Mouse (Mus musculus): Measurements from ENCODE around the gene Gm20388. TPM values are rescaled to one million over a fixed set of nuclear protein-coding genes. Genes with fewer than 3 reads are reported as not detected.
A peak's percentile ranks its signal among the peaks of the same experiment; 100 is the strongest.

Gene Gm20388
- polyA plus RNA-seq, 1 experiment from 2014 or later, result 5.5 TPM

DNA sequence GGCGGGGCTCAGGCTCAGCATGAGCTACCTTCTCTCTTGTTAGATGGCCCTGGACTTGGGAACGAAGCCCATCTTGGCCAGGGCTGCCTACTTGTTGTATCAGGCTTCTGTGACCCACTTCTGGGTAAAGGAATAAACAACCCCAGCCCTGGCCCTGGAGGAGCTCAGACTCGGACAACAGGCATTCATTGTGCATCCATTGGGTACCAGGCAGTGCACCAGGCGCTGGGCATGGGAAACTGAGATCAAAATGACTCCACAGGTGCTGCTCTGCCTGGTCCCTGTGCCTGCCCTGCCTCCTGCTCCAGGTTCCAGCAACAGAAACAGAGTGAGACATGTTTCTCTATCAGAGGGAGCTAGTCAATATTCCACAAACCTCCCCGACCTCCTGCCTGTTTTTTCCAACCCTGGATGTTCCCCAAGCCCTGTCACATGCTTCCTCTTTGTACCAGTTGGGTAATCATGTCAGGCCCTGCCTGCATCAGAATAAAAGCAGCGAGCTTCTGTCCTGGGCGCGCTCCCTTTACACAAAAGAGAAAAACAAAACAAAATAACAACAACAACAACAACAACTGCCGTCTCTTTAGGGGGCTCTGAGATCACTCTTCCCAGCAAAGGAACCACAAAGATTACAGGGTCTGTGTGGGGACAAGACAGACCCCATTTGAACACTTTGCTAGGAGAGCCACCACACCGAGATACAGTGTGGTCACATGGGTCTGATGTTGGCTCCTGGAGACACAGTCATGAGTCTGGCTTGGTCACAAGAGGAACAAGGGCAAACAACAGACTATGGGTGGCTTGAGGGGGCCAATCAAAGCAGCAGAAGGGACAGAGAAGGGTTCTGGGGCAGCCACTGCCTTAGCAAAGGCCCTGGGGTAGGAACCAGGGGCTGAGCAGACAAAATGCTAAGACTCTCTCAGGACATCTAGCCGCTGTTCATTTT lies 708.9 kb downstream of the Gm20388 start:
- H3K9ac ChIP-seq, result no peak overlapping the region
- no peak overlapping the region for H3K27ac ChIP-seq
- H3K4me1 ChIP-seq, result peaks cover 19% of the 10 kb centered on the region; the same call in 1 of the 2 replicates
- H3K4me3 ChIP-seq, result no peak overlapping the region
- no peaks in the 10 kb centered on the region for H3K27me3 ChIP-seq
- no peaks in the 10 kb centered on the region for H3K9me3 ChIP-seq
- no peaks in the 10 kb centered on the region for H3K36me3 ChIP-seq
- no peak for ATAC-seq (ENCODE audit: borderline replicate concordance, extremely low read depth, low FRiP score, low TSS enrichment)
- H3K4me2 ChIP-seq, result no peak overlapping the region
- 67% methylated on average over 11 of the region's 11 CpGs for WGBS

DNA sequence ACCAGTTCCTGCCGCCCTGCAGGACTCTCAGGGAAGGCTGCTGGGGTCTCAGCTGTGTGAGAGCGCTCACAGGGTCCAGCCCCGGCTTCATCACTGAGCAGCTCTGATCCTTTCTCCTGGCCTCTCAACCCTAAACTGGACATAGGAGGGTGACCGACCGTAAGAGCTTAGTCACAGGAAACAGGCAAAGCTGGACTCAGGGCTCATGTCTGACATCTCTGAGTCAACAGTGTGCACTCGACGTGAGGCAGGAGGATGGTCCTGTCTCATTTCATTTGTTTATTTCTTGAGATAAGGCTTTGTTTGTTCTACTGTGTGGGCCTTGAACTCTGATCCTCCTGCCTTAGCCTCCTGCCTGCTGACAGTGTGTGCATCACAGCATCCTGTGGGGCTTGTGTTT lies 709.8 kb downstream of the Gm20388 start:
- no peak overlapping the region for H3K27ac ChIP-seq
- no peaks in the 10 kb centered on the region for H3K36me3 ChIP-seq
- no peaks in the 10 kb centered on the region for H3K9me3 ChIP-seq
- H3K9ac ChIP-seq, result no peak overlapping the region
- no peak for ATAC-seq (ENCODE audit: borderline replicate concordance, extremely low read depth, low FRiP score, low TSS enrichment)
- H3K4me2 ChIP-seq, result no peak overlapping the region
- WGBS, result 35% methylated on average over 7 of the region's 7 CpGs
- peaks cover 19% of the 10 kb centered on the region; the same call in 1 of the 2 replicates for H3K4me1 ChIP-seq
- H3K27me3 ChIP-seq, result no peaks in the 10 kb centered on the region
- no peak overlapping the region for H3K4me3 ChIP-seq

DNA sequence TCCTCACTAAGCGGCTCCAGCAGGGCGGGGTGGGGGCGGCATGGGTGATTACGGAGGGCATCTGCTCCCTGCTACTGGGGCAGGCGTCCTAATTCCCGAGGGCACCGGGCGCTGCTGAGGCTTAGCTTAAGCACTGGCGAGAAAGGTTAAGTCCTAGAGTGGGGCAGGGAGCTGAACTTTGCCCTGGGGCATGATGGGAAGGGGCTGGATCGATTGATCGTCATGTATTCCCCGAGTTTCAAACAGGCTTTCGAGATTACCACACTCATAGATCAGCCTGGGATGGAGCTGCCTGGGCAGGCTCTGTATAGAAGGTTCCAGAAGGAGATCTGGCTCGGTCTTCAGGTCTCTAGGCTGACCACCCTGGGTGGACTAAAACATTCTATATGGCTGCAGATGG lies 711.5 kb downstream of the Gm20388 start:
- Histone ChIP-seq H3K36me3 (no peaks in the 10 kb centered on the region), H3K9me3 (no peaks in the 10 kb centered on the region), H3K9ac (no peak overlapping the region), H3K27ac (no peak overlapping the region), H3K27me3 (no peaks in the 10 kb centered on the region), H3K4me3 (no peak overlapping the region), H3K4me2 (no peak overlapping the region), H3K4me1 (peaks cover 19% of the 10 kb centered on the region; the same call in 1 of the 2 replicates)
- ATAC-seq (ENCODE audit: borderline replicate concordance, extremely low read depth, low FRiP score, low TSS enrichment), result no peak
- 59% methylated on average over 14 of the region's 14 CpGs for WGBS

DNA sequence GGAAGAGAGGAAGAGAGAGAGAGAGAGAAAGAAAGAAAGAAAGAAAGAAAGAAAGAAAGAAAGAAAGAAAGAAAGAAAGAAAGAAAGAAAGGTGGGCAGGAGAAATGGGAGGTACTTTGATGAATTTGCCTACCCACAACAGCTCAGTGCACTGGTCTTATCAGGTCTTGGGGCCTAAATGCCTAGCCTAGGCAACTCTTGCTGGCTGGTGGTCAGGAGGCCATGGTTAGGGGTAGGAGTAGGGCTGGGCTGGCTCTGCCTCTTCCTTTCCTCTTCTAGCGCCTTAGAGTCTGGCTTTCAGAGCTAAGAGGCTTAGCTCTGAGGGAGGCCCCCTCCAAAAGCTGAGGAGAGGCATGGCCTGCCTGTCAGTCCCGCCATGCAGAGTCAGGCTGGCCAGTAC lies 713.0 kb downstream of the Gm20388 start:
- Histone ChIP-seq H3K4me3 (no peak overlapping the region), H3K4me2 (no peak overlapping the region), H3K4me1 (peaks cover 16% of the 10 kb centered on the region; the same call in 1 of the 2 replicates), H3K27me3 (no peaks in the 10 kb centered on the region), H3K36me3 (no peaks in the 10 kb centered on the region), H3K27ac (no peak overlapping the region), H3K9ac (no peak overlapping the region), H3K9me3 (no peaks in the 10 kb centered on the region)
- ATAC-seq (ENCODE audit: borderline replicate concordance, extremely low read depth, low FRiP score, low TSS enrichment), result no peak
- WGBS, result 54% methylated on average over 2 of the region's 2 CpGs

DNA sequence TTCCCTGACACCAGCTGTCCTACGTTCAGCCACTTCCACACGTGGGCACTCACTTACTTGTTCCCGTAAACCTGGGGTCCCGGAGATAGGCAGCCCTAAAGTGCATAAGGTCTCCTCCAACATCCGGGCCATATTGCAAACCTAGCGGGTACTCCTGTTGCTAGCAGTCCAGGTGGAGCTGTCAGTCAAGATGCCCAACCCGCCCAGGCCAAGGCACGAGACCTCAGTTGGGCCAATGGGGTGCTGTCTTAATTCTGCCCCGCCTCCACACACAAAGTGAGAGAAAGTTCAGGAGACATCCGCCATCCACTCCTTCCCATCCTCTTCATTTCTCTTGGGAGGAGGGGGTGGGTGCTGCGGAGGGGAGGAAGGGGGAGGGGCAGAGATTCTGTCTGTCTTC lies 715.8 kb downstream of the Gm20388 start:
- H3K27me3 ChIP-seq, result no peaks in the 10 kb centered on the region
- no peaks in the 10 kb centered on the region for H3K36me3 ChIP-seq
- 53% methylated on average over 11 of the region's 11 CpGs for WGBS
- ATAC-seq (ENCODE audit: borderline replicate concordance, extremely low read depth, low FRiP score, low TSS enrichment), result no peak
- H3K4me1 ChIP-seq, result peaks cover 13% of the 10 kb centered on the region
- H3K9me3 ChIP-seq, result no peaks in the 10 kb centered on the region
- H3K27ac ChIP-seq, result no peak overlapping the region
- no peak overlapping the region for H3K4me3 ChIP-seq
- no peak overlapping the region for H3K4me2 ChIP-seq
- no peak overlapping the region for H3K9ac ChIP-seq

DNA sequence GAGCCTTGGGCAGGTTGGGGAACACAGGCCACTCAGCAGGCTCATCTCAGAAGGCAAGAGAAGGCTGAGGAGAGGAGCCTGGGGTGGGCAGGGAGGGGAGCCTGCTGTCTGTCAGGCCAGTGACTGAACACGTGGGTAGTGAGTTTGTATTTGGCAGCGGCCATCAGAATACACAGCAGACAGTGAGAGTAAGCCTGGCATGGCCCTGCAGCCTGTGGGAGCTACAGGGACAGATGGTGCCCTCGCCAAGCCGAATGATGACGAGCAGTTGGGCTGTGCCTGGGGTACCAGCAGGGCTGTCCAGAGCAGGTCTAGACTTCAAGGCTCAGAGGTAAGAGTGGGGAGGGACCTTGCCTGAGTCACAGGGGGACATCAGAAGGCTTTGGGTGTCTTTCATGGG lies 716.7 kb downstream of the Gm20388 start:
- H3K27me3 ChIP-seq, result no peaks in the 10 kb centered on the region; the same call in 1 of the 2 replicates
- H3K9me3 ChIP-seq, result no peaks in the 10 kb centered on the region
- H3K36me3 ChIP-seq, result no peaks in the 10 kb centered on the region
- ATAC-seq (ENCODE audit: borderline replicate concordance, extremely low read depth, low FRiP score, low TSS enrichment), result no peak
- no peak overlapping the region for H3K4me2 ChIP-seq
- no peak overlapping the region for H3K4me3 ChIP-seq
- H3K4me1 ChIP-seq, result peaks cover 13% of the 10 kb centered on the region
- no peak overlapping the region for H3K9ac ChIP-seq
- no peak overlapping the region for H3K27ac ChIP-seq
- WGBS, result 82% methylated on average over 5 of the region's 5 CpGs

DNA sequence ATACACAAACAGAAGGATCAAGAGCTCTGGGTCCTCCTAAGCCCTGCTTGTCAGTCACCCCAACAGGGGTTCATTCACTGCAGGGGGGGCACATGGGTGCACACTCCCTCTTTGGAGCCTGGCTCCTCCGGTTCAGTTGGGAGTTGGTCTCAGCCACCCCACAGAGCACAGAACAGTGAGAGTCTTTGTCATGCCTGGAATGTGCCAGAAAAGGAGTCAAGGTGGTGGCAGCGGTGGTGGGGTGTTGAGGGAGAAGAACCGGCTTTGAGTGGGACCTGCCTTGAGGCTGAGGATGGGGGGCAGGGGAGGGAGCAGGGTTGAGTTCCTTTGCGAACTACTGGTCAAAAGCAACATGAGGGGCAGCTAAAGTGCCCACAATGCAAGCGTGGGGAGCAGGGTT lies 719.4 kb downstream of the Gm20388 start:
- 28% methylated on average over 5 of the region's 5 CpGs for WGBS
- no peaks in the 10 kb centered on the region for H3K9me3 ChIP-seq
- no peak overlapping the region for H3K4me3 ChIP-seq
- peak overlapping the region; percentile 49 for H3K27ac ChIP-seq
- H3K27me3 ChIP-seq, result peaks cover 24% of the 10 kb centered on the region
- no peak overlapping the region for H3K9ac ChIP-seq
- ATAC-seq (ENCODE audit: borderline replicate concordance, extremely low read depth, low FRiP score, low TSS enrichment), result peak; percentile 31; the same call in 1 of the 2 replicates
- H3K36me3 ChIP-seq, result no peaks in the 10 kb centered on the region
- H3K4me1 ChIP-seq, result peaks cover 21% of the 10 kb centered on the region
- no peak overlapping the region for H3K4me2 ChIP-seq

DNA sequence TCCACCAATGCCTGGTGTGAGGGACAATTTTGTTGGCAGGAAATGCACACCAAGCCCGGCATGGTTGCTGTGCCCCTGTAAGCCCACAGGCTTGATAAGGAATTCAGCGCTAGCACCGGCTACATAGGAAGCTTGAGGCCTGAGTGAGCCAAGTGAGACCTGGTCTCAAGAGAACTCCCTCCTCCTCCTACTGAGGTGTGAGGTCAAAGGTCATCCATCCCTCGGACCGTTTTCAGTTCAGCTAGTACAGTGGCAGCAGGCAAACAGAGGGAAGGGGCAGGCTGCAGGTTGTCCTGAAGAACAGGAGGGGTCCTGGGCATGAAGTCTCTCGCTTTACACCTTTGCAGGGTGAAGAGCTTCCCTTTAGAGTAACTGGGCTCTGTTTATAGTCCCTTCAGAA lies 720.2 kb downstream of the Gm20388 start:
- Histone ChIP-seq H3K9ac (no peak overlapping the region), H3K9me3 (no peaks in the 10 kb centered on the region), H3K36me3 (no peaks in the 10 kb centered on the region), H3K4me2 (no peak overlapping the region), H3K4me3 (no peak overlapping the region), H3K27me3 (peaks cover 28% of the 10 kb centered on the region), H3K4me1 (peaks cover 21% of the 10 kb centered on the region), H3K27ac (no peak overlapping the region)
- no peak for ATAC-seq (ENCODE audit: borderline replicate concordance, extremely low read depth, low FRiP score, low TSS enrichment)
- 41% methylated on average over 6 of the region's 6 CpGs for WGBS

DNA sequence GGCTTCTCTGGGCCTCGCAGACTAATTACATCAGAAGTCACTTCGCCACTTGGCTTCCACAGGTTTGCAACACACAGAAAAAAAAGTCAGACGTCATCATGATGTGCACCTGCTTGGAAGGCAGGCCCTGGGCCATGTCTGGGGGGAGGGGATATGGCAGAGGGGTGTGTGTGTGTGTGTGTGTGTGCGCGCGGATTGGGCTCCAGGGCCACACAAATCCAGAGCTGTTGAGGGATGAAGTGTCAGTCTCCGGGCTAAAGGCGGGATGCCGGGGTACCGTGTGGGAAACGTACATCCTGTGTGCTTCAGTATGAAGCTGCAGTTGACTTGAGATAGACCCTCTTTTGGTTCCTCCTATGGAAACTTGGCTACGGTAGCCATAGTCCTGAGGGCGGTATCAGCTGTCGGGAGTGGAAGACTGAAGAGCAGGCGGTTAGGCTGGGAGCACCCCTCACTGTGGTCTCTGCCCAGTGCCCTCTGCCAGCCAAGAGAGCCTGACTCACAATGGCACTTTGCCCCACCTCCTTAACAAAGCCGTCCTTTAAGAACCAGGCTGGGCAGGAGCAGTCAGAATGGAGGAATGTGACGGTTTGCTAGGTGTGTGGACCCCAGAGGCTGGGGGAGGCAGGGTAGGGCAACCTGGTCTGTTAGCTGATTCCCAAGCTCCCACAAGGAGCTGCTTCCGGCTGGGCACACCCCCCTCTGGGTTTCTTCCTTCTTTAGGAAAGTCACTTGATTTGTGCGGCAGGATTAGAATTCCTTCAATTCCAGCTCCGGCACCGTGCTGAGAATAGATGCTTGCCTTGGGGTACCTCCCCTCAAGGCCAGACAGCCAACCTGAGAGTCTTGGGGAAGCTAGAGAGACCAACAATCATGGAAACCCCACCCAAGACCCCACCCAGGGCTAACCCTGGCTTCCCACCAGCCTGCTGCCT lies 721.1 kb downstream of the Gm20388 start:
- Histone ChIP-seq H3K27me3 (peaks cover 28% of the 10 kb centered on the region), H3K4me1 (peaks cover 21% of the 10 kb centered on the region), H3K27ac (no peak overlapping the region), H3K9ac (no peak overlapping the region), H3K9me3 (no peaks in the 10 kb centered on the region), H3K4me3 (no peak overlapping the region), H3K4me2 (no peak overlapping the region), H3K36me3 (no peaks in the 10 kb centered on the region)
- WGBS, result 78% methylated on average over 21 of the region's 21 CpGs
- no peak for ATAC-seq (ENCODE audit: borderline replicate concordance, extremely low read depth, low FRiP score, low TSS enrichment)

DNA sequence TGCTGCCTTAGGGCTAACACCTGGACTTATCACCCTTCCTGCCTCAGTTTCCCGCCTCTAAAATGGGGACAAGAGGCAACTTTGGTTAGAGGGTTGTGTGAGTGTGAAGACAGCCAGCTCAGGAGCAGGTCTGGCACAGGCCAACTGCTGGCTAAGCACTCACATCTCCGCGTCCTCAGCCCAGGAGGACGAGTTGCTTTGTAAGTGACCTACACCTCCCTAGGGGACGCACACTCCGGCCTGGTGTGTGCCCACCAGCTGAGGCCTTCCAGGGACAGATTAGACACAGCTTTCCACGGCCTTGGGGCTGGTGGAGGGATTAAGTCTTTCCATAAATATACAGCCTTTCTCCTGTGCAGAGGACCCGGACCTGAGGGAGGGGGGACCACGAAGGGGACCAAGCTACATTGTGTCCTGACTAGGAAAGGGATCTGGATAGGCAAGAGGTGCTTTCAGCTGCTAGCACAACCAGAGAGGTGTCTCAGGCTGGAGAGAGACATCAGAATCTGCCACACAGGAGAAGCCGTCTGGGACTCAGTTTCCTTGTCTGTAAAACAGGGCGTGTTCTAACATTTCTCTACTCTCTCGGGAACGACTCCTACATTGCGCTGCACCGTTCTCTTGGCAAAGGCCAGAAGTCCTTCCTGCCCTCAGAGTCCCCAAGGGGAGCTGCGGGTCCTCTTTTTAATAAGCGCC lies 722.5 kb downstream of the Gm20388 start:
- WGBS, result 42% methylated on average over 17 of the region's 17 CpGs

DNA sequence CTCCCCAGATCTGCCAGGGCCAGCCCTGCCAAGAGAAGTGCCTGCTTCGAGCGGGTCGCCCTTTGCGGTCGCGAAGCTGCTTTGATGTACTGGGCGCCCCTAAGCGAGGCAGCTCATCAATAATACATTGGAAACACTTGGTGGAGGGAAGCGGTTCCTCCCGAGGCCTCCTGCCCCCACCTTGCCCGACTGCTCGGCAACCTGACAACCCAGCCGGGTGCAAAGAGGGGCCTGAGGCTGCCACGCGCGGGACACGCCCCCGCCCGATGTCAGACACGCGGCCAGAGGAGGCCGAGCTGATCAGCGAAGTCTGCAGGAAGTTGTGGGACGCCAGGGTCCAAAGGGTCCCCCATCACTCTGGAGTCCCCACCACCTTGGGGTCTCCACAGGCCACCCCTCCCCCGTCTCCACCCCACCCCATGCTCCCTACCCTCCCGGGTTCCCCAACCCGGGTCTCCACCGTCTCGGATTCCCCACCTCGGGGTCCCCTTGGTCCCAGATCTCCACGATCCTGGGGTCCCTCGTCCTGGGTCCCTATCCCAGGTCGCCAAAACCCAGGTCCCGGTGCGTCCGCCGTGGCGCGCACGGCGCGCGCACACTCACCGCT lies 723.1 kb downstream of the Gm20388 start:
- Histone ChIP-seq H3K9me3 (no peaks in the 10 kb centered on the region), H3K9ac (peak overlapping the region; percentile 59)
- peak; percentile 16 for ATAC-seq (ENCODE audit: borderline replicate concordance, extremely low read depth, low FRiP score, low TSS enrichment)

More for the DNA sequence above, 722.5 kb downstream of the Gm20388 start:
- Histone ChIP-seq H3K27ac (no peak overlapping the region), H3K4me1 (peaks cover 21% of the 10 kb centered on the region), H3K4me2 (peak overlapping the region; percentile 98), H3K9ac (peak overlapping the region; percentile 59), H3K36me3 (no peaks in the 10 kb centered on the region), H3K27me3 (peaks cover 28% of the 10 kb centered on the region), H3K9me3 (no peaks in the 10 kb centered on the region), H3K4me3 (peak overlapping the region; percentile 59)
- no peak for ATAC-seq (ENCODE audit: borderline replicate concordance, extremely low read depth, low FRiP score, low TSS enrichment)

More for the DNA sequence above, 723.1 kb downstream of the Gm20388 start:
- Histone ChIP-seq H3K4me2 (peak overlapping the region; percentile 98), H3K4me3 (peak overlapping the region; percentile 59), H3K36me3 (no peaks in the 10 kb centered on the region), H3K4me1 (peaks cover 21% of the 10 kb centered on the region), H3K27ac (no peak overlapping the region), H3K27me3 (peaks cover 28% of the 10 kb centered on the region)
- 1% methylated on average over 44 of the region's 44 CpGs for WGBS

Measured in lung, embryonic 15.5 days (tissue).